Mouse (Mus musculus): Measurements from ENCODE around the gene Lmo3.

Lmo3 gene

DNA sequence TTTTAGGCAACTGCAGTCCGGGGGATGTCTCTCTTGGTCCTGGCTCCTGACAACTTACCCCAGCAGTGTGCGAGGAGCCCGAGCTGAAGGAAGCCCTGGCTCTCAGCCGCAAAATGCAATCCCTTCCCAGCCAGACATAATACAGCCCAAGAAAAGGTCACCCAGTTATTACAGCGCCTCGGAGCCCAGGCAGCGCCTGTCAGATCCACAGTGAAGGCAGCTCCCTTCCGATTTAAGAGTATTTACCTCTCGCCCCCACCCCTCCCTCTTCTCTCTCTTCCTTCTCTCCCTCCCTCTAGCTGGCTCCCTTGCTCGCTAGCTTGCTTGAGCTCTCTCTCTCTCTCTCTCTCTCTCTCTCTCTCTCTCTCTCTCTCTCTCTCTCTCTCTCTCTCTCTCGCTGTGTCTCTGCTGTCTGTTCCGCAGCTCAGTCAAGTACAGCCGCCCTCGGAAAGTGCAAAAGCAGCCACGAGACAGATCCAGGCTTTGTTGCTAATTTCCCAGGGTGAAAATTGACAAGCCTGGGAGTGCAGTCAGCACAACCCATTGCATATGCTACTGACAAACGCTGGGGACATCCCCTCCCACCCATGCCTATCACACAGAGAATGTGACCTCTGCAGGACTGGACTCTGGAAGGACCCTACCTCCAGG lies 159.0 kb downstream of the Lmo3 start:
- no peak for DNase-seq (ENCODE audit: low spot score)

DNA sequence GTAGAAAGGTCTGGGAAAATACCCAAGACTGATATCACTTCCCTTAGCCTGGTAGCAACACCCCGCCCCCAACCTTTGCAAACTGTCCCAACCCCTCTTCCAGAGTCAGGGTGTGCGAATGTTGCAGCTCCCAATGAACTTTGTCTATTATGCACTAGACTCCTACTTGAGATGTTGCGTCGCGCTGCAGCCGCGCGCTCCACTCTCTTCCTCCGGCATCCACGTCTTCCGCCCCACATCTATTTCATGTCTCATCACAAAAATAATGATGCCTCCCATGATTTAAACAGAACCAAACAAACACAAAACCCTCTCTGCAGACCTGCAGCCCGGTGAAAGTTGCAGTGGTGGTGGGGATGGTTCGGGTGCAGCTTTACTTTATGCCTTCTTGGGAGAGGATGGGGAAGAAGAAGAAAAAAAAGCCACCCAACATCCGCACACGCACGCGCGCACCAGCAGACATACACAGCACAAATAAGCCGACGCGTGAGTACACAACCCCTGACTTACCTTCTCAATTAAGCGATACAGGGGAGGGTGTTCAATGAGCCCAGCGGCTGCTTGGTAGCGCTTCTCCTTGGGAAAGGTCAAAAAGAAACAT lies 159.7 kb downstream of the Lmo3 start:
- no peak for DNase-seq (ENCODE audit: low spot score)

DNA sequence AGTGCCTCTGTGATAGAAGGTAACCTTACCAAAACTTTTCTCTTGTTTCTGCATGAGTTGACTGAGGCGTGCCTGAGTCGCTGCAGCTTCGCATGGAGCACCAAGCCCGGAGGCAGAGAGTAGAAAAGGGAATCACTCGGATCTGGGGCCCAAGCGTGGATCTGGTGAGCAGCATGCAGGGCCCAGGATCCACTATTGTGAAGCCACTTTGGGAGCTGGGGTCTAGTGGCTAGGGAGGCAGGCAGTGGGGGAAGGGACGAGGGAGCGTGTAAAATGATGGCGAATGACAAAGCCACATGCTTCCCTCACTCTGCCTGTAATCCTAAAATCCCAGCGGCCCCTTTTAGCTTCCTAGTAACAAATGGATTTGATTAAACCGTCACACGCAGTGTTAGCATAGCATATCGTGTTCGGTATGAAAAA lies 160.6 kb downstream of the Lmo3 start:
- DNase-seq (ENCODE audit: low spot score) = no peak

DNA sequence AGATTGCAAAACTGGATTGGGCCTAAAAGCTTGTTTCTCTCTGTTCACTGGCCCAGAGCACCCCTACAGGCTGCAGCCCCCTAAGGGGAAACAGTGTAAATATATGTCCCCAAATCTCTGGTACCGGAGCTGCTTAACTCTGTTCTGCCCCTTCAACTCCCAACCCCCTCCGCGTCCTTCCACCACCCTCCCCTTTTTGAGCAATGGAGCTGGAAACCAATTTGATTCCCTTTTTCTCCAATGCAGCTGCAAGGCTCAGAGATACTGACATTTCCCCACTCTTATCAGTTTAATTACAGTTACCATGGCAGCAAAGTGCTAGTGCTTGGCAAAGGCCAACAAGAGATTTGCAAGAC lies 161.3 kb downstream of the Lmo3 start:
- no peak for DNase-seq (ENCODE audit: low spot score)

DNA sequence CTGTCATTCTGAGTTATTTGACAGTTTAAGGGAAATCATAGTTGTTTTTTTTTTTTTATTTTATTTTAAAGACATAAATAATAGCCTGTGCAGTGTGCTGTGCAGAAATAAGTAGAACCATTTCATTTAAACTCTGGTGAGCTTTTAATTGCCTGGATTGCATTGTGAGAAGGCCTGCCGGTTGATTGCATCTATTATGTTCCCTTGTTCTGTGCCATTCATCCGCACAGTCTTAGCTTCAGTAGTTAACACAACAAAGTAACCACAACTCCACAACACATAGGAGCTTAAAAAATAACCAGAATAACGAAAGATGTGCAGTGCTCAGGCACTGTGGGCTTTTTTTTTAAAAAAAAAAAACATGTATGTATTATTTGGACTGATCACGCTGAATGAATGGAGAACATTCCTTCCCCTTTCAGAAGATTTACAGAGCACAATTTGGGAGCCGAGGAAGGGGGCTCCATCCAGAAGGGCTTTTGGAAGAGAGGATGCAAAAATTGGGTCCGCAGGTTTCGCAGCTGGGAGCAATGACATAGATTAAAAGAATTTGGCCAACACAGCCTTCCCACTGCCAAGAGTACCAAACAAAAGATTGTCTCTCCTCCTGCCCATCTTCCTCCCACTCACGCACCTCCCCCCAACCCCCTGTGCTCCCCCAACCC lies 161.8 kb downstream of the Lmo3 start:
- no peak for DNase-seq (ENCODE audit: low spot score)

DNA sequence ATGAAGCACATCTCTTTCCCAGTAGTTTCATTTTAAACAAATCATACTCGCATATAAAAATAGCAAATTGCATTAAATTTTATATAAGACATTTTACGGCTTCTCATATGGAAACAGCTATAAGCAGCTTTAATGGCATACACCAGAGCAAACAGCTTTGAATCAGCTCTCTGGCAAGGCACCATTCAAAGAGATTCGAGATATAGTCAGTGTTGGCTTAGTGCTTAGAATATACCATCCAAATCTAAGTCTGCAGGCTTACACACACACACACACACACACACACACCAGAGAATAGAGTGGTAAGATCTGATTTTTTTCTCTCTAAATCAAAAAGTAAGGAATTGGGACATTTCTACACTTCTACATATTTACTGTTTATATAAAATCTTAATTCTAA lies 169.7 kb downstream of the Lmo3 start:
- DNase-seq (ENCODE audit: low spot score) = no peak

DNA sequence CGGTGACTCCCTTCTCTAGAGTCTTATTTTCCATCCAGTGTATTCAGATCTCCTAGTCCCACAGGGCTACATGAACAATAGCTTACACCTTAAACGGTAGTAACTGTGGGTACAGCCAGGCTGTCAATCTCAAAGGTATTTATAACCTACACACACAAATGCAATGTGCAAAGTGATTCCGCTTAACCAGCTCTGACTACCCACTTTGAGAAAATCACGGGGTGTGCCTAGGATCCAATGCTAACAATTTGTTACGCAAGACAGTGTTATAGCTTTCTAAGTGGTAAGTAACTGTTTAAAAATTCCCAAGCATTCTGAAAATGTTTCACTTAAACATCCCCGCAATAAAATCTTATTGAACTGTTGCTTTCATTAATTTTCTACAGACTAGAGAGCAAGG lies 179.7 kb downstream of the Lmo3 start:
- DNase-seq (ENCODE audit: low spot score) = no peak

DNA sequence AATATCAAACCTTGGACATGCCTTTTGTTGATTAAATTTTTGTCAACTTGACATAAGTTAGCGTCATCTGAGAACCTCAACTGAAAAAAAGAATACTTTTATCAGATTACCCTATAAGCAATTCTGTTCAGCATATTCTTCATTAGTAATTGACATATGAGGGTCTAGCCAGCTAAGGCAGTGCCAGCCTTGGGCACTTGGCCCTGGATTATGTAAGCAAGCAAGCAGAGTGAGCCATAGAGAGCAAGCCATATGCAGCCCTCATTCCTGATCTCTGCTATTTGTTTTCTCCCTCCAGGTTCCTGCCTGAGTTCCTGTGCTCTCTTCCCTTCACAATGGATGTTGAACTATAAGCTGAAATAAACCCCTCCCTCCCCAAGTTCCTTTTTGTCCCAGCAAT lies 182.9 kb downstream of the Lmo3 start:
- DNase-seq (ENCODE audit: low spot score) = no peak

DNA sequence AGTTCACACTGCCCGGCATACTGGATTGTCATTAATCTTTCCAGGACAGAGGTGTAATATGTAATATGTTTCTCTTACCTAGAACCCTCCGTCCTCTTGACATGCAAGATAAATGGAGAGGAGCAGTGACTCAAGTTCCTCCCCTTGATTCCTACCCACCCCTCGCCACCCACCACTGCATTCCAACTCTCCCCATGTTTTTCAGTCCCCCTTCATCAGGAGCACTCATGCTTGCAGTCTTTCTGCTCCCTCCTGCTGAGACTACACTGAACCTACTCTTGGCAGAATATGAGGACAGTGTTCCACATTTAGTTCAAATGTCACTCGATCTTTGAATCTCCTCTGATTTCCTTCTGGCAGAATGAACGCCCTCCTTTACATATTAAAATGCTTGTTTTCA lies 190.7 kb downstream of the Lmo3 start:
- DNase-seq (ENCODE audit: low spot score) = no peak

DNA sequence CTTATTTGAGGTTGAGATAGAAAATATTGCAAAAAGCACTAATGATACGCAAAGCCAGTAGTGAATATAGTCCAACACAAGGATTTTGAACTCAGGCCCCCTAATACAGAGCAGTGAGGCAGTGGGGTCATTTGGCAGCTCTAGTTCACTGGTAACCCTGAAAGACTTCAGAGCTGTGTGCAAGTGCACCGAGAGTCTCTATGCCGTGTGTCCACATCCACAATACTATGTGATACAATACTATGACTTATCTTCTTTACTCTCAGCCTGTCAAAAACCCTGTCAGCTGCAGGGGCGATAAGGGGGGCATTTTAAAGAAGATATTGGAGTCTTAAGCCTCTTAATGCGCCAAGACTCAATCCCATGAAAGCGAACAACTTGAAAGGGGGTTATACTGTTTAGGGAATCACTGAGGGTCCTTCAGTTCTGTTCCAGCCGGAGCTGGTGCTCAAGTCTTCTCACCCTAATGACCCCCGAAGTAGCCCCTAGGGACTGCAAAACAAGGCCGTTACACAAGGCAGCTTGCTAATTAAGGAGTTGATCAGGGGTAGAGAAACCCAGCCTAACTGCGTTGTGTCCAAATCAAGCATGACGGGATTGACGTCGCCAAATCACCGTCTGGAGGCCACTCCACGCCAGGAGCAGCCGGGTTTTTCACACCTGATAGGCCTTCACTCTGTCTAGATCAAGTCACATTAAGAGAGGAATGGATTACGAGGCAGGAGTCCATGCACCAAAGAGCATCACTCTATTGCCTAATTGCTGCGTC lies 193.4 kb downstream of the Lmo3 start:
- no peak for DNase-seq (ENCODE audit: low spot score)

DNA sequence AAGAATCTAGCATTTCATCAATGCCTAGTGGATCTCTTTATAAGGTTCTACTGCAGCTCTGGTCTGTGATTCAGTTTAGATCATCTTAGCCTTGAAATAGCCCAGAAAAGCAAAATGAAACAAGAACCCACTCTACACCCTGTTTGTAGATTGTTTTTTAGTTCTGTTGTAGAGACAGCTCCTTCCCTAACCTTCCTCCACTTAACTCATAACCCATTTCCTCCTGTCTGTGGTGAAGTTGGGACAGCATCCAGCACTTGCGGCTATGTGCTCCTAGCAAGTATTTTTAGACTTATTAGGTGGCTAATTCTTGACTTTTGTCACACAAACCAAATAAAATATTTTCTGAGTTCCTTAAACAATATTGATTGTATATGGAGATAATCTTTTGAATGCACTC lies 198.6 kb downstream of the Lmo3 start:
- DNase-seq (ENCODE audit: low spot score) = no peak

DNA sequence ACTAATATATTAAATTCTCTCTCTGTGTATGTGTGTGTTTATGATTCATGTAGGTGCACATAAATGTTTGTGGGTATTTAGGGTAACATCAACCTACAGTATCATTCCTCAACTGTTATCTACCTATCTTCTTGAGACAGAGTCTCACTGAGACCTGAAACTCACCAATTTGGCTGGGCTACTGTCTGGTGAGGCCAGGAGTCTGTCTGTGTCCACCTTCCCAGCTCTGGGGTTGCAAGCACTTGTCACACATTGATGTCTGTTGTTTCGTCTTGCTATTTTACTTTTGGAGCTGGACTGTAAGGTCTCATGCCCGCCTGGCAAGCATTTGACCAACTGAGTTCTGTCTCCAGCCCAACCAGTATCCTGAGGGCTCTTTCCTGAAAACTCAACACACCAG lies 210.6 kb downstream of the Lmo3 start:
- no peak for DNase-seq (ENCODE audit: low spot score)

DNA sequence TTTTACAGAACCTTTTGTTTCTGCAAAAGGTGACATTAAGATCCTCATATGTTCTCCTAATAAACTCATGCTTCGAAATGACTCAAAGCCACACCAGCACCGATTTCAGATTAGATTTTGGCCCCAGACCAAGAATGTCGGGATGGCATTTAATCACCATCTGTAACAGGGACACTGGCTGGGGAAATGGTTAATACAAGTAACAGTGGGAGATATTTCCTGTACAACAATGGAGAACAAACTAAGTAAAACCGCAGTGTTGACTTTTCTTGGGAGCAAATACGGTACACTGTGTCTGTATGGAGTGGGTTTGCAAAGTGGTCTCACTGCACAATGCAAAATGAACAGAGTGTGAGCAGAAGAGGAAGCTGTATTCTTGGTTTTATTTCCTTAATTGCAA lies 217.7 kb downstream of the Lmo3 start:
- DNase-seq (ENCODE audit: low spot score) = no peak

DNA sequence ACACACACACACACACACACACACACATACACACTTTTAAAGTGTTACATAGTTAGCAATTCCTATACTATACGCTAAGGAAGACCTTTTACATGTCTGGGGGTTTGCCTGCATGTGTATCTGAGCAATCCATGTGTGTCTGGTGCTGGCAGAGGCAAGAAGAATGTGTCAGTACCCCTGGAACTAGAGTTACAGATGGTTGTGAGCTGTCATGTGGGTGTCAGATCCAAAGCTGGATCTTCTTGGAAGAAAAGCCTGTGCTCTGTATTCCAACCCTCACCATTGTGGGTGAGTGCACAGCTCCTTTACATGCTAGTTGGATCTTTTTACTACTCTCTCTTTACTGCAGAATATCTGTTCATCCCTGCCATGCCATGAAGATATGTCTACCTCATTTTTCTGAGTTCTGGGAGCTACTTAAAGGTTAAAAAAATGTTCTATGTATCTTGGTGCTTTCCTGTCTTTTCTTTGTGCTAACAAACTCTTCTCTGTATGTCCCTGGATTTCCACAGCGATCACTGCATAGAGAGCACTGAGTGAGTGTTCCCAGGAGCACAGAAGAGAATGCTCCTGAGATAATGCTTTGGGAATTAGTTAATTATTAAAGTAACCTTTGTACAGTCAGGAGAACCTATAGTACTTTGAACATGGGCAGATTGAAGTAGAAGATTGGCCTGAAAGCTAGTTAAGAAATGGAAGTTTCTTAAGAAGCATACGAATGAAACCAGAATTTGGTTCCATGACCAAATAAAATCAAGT lies 231.0 kb downstream of the Lmo3 start:
- no peak for DNase-seq (ENCODE audit: low spot score)

DNA sequence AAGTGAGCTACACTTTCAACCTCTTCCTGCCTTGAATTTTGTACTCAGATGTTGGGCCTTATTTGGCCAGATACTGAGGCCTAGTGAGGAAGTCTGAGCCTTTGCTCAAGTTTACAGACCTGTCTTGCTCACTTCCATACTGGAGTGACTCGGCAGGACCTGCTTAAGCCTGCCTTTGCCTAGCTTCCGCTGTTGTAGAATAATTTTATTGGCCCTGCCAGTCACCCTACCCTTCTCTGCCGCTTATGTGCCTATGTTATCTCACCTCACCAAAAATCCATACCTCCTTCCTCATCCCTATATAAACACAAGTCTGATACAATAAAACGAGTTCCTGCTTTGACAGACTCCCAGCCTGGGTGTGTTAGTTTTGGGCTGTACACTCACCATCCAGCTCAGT lies 235.2 kb downstream of the Lmo3 start:
- no peak for DNase-seq (ENCODE audit: low spot score)

DNA sequence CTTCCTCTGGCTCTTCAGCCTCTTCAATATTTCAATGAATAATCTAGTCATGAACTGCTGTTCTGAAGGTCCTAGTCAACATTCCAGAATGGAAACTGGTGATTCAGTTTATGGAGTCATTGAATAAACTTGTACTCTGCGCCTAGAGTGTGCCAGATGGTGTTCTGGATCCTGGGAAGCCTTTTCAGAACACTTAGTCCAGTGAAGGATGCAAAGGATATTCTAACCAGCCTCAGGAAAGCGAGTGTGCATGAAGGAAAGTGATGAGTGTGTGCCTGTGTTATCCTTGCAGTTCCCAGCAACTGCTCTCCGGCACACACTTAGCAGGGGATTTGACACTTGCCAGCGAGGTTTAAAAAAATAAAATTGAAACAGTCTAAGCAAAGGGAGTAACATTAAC lies 245.9 kb downstream of the Lmo3 start:
- no peak for DNase-seq (ENCODE audit: low spot score)

DNA sequence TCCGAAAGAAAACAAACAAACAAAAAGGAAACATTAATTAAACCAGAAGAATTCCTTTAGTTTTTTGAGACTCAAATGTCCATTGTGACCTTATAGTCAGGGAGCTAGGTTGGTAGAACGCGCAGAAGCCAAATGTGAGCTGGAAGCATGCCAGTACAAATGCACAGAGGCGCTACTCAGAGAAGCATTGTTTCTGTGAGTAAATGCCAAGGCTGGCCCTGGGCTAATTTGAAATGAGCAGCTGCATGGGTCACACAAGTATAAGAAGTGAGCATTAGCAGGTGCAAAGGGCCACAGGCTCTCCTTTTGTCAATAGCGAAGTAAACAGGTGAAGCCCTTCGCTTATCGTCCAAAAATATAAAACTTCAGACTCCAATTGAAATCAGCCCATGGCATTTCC lies 247.8 kb downstream of the Lmo3 start:
- no peak for DNase-seq (ENCODE audit: low spot score)

DNA sequence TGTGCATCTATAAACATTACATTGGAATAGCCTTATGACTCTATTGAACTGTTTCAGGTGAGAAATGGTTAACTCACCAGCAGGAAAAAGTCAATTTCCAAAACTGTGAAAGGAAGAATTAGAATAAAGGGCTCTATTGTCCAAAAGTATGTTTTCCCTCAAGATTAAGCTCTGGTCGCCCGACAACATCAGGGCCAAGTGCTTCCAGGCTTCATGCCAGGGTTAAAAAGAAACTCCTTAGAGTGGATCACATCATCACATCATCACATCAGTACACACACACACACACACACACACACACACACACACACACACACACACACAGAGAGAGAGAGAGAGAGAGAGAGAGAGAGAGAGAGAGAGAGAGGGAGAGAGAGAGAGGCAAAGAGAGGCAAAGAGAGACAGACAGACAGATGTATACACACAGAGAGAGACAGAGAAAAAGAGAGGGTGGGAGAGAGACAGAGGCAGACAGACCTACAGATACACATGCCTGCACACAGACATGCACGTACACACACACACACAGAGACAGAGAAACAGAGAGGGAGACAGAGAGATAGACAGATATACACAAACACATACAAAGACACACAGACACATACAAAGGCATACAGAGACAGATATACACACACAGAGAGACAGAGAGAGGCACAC lies 255.9 kb downstream of the Lmo3 start:
- DNase-seq (ENCODE audit: low spot score) = no peak

DNA sequence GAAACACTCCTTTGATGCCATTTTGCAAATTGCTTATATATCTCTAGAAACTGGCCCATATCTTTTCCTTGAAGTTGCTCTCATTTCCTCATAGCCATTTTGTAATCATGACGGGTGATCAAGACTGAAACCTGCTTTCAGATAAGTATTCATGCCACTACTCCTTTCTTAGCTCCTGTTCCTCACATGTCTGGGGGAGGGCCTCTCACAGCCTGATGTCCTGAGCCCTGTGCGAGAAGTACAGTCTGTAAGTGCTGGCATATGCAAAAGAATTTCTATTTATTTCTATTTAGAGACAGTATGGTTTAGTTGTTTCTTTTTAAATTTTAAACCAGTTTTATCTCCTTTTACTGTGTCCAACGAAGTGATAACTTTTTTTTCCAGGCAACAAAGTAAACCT lies 256.6 kb downstream of the Lmo3 start:
- DNase-seq (ENCODE audit: low spot score) = no peak

DNA sequence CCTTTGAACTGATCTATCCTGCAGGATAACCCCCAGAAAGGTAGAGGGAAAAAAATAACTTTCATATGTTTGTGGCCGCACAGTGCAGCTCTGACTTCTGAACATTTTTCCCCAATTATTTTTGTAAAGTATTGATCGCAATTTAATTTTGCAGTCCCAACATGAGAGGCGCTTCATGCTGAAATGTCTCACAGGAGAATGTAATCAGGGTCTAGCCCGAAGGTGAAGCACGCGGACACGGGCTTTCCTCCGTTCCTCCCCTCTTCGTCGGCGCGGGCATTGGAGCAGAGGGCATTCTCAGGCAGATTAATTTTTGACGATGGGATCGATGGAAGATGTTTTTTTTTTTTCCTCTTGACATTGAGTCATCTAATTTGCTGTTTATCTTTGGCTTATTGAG lies 258.4 kb downstream of the Lmo3 start:
- DNase-seq (ENCODE audit: low spot score) = no peak

DNA sequence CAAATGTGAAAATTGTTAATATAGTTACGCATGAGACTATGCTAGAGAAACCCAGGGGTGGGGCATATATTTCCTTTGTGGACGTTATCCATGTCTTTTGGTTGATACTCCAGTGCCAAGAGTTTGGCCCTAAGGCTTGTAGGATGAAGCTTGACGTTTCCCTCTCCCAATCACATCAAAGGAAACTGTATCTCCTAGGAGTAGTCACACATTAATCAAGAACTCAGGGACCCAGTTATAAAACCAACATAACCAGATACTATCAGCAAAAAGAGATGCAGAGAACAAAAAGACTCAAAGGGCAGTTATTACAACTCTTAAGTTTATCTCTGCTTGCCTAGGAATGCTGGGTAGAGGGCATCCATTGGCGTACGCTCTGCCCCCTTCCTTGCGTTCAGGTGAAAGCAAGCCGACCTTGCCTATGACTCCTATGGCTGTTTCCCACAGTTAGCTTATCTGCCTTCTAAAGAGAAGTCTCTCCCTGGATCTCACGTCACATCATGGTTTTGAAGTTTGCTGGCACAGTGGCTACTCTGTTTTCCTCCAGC lies 261.5 kb downstream of the Lmo3 start:
- DNase-seq (ENCODE audit: low spot score) = no peak
